Mouse (Mus musculus) heart, adult 2 months (tissue): Measurements from ENCODE around the gene Msto1.

ENCODE experiments used
- CTCF ChIP-seq: fragments of 200-600 bp; IDR thresholded peaks from 2 replicates; pipeline ENCODE4 v1.8.1; 2022; ENCODE audit warnings: antibody characterized with exemption, mild to moderate bottlenecking, moderate library complexity
- EP300 ChIP-seq: fragments of 200-500 bp; IDR thresholded peaks from 2 replicates; pipeline ENCODE4 v1.6.1; 2011; ENCODE audit warnings: low read depth, low read length, control low read depth; ENCODE audit not compliant: insufficient read depth
- POLR2A ChIP-seq: fragments of 200-500 bp; IDR thresholded peaks from 2 replicates; pipeline ENCODE4 v1.6.1; 2011; ENCODE audit warnings: mild to moderate bottlenecking, low read depth, low read length, control low read depth; ENCODE audit not compliant: insufficient read depth

DNA sequence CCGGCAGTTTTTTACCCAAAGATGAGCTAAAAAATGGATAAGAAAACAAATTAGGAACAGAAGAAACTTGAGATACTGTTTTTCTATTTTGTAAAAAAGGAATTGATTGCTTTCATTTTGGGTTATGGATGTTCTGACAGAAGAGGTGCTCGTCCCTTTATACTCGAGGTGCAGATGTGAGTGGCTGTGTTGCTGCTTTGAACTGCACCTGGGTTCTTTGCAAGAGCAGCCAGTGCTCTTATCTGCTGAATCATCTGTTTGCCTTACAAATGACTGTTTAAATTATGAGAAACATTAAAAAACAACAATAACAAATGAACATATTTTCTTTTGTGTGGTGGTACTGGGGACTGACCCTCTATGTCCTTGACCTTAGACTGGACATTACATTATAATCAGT is 15.7 kb upstream of the Msto1 start:
- TF ChIP-seq CTCF (no peak), POLR2A (no peak), EP300 (no peak)
